Mouse (Mus musculus) testis, adult 2 months (tissue): ENCODE measurements around the gene Dcst2. TPM values are rescaled to one million over a fixed set of nuclear protein-coding genes. Genes with fewer than 3 reads are reported as not detected.
A peak's percentile ranks its signal among the peaks of the same experiment; 100 is the strongest.

Experiments
- H3K27ac ChIP-seq: fragments of 200-500 bp; 2 replicates; pipeline ENCODE4 v1.5.1; 2012; ENCODE audit warnings: low read depth, low read length; ENCODE audit not compliant: control insufficient read depth, insufficient read depth
- H3K27me3 ChIP-seq: fragments of 200-500 bp; 2 replicates; pipeline ENCODE4 v1.6.1; 2012; ENCODE audit warnings: mild to moderate bottlenecking, low read length, moderate library complexity; ENCODE audit not compliant: control insufficient read depth, insufficient read depth
- H3K36me3 ChIP-seq: fragments of 200-500 bp; 2 replicates; pipeline ENCODE4 v1.6.1; 2012; ENCODE audit warnings: mild to moderate bottlenecking, low read length; ENCODE audit not compliant: control insufficient read depth, insufficient read depth
- H3K4me1 ChIP-seq: fragments of 200-500 bp; 2 replicates; pipeline ENCODE4 v1.6.1; 2012; ENCODE audit warnings: low read length; ENCODE audit not compliant: control insufficient read depth, insufficient read depth
- H3K4me3 ChIP-seq: fragments of 200-500 bp; 2 replicates; pipeline ENCODE4 v1.5.1; 2012; ENCODE audit warnings: low read depth, mild to moderate bottlenecking, low read length, moderate library complexity, mixed read lengths; ENCODE audit not compliant: control insufficient read depth
- CTCF ChIP-seq: fragments of 200-500 bp; IDR thresholded peaks from 2 replicates; pipeline ENCODE4 v1.5.1; 2012; ENCODE audit warnings: low read depth, mild to moderate bottlenecking, inconsistent platforms, low read length, moderate library complexity; ENCODE audit not compliant: control insufficient read depth, insufficient read depth, insufficient replicate concordance
- POLR2A ChIP-seq: fragments of 200-500 bp; IDR thresholded peaks from 2 replicates; pipeline ENCODE4 v1.6.1; 2012; ENCODE audit warnings: low read depth, mild to moderate bottlenecking, inconsistent platforms, low read length, moderate library complexity; ENCODE audit not compliant: control insufficient read depth
- polyA plus RNA-seq: library from polyadenylated mRNA; depleted of rRNA; stranded (reverse); fragments of >200 nt; gene quantifications from 2 replicates; pipeline ENCODE4 v1.2.3, GENCODE M21; 2012

Dcst2 gene
- polyA plus RNA-seq, 1 experiment, result 110 TPM

DNA sequence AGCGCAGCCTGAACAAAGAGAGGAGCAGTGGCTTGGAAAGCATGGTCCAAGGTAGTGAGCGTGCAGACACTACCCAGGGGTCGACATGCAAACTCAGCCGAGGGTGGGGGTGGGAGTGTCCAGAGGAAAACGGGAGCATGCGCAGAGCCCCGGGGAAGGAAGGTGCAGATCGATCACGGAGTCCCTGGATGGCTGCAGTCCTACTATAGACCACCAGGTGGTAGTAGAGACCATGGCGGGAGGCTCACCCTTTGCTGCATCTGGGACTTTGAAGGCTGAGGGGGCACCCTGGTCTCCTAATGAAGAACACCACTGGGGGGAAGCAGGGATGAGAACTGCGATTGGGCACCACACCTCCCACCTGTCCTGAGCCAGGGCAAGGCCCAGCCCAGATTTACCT is 21.3 kb upstream of the Dcst2 start:
- Histone ChIP-seq H3K4me3 (no peak overlapping the region), H3K4me1 (peaks cover 10% of the 10 kb centered on the region), H3K36me3 (no peaks in the 10 kb centered on the region), H3K27me3 (no peaks in the 10 kb centered on the region), H3K27ac (no peak overlapping the region)
- TF ChIP-seq CTCF (peak; percentile 77), POLR2A (no peak)

DNA sequence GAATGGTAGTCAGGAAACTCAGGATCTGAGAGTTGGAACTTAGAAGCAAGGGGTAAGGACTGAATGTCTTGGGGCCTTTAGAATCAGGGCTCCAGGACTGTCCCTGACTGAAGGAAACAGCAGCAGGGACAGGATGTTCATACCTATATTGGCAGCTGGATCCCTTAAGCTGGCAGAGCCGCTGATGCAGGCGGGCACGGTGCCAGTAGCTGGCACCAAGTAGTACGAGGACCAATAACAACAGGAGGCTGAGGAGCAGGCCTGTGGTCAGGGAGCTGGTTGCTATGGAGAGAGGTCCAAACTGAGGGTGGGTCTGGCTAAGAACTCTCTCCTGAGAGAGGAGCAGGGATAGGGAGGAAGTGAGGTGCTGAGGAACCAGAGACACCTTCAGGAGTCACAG is 20.0 kb upstream of the Dcst2 start:
- TF ChIP-seq POLR2A, result no peak
- TF ChIP-seq CTCF, result no peak
- Histone ChIP-seq H3K4me1 (peaks cover 10% of the 10 kb centered on the region), H3K27ac (no peak overlapping the region), H3K4me3 (no peak overlapping the region), H3K27me3 (no peaks in the 10 kb centered on the region), H3K36me3 (no peaks in the 10 kb centered on the region)

DNA sequence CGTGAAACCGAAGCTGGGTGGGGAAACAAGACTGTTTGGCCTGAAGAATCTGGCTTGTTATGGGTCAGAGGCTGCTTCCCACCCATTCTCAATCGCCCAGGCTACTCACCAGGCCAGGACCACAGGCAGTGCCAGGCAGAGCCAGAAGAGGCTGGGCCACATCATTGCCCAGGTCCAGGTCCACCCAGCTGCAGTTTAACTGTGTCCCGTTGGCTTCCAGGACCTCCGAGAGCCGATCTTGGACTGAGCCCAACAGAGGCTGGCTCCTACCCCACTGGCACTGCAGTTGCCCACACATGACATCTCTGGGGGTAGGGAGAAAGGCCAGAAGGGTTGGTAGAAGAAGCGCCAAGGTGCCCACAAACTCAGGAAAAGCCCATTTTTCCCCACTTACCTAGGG is 18.5 kb upstream of the Dcst2 start:
- Histone ChIP-seq H3K4me3 (no peak overlapping the region), H3K27me3 (no peaks in the 10 kb centered on the region), H3K27ac (no peak overlapping the region), H3K4me1 (peaks cover 3% of the 10 kb centered on the region; the same call in 1 of the 2 replicates), H3K36me3 (no peaks in the 10 kb centered on the region)
- TF ChIP-seq POLR2A (no peak), CTCF (no peak)

DNA sequence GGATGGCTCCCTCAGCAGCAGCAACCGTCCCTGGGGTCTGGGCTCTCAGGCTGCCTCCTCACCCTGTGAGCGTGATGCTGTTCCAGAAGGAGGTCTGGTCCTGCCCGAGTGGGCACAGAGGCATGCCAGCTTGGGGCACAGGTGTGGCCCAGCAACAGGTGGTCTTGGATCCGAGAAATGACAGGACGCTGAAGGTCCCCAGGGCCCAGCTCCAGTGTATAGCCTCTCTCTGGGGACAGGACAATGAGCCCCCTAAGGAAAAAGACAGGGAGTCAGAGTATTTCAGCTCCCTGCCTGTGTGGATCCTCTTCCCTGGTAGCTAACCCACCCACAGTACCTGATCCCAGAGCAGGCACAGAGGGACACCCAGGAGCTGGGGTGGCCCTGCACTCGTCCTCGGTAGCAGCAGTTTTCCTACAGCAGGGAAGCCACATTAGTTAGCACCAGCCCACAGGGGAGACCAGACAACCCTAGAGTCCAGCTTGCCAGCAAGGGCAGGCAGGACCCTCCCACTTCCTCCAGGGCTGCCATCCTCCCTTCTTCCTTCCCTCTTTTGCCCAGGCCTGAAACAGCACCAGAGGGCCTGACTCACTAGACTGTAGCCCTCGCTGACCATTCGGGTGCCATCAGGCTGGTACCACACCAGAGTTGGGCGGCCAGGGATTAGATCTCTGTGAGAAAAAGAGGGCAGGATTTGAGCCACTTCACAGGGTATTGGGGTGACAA is 14.8 kb upstream of the Dcst2 start:
- Histone ChIP-seq H3K4me1 (peaks cover 19% of the 10 kb centered on the region), H3K27ac (no peak overlapping the region), H3K4me3 (no peak overlapping the region), H3K36me3 (no peaks in the 10 kb centered on the region), H3K27me3 (no peaks in the 10 kb centered on the region)
- no peak for TF ChIP-seq POLR2A
- no peak for TF ChIP-seq CTCF

DNA sequence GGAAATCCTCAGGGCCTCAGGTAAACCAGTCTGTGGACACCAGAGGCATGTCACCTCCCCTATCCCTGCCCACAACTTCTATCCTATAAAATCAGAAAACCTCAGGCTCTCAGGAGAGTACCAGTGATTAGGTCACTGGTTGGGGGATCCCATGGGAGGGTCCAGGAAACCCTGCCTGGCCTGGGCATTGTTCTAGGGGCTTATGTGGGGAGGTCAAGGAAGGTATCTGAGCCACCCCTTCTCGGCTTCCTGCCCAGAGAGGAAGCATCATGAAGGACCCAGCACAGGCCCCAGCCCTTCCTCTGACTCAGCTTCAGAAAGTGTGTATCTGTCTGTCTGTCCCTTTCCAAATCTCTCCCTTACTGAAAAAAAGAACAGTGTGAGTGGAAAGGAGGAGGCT is 13.9 kb upstream of the Dcst2 start:
- Histone ChIP-seq H3K4me1 (peaks cover 21% of the 10 kb centered on the region), H3K27me3 (no peaks in the 10 kb centered on the region), H3K4me3 (no peak overlapping the region), H3K27ac (no peak overlapping the region), H3K36me3 (no peaks in the 10 kb centered on the region)
- TF ChIP-seq POLR2A (no peak), CTCF (no peak)

DNA sequence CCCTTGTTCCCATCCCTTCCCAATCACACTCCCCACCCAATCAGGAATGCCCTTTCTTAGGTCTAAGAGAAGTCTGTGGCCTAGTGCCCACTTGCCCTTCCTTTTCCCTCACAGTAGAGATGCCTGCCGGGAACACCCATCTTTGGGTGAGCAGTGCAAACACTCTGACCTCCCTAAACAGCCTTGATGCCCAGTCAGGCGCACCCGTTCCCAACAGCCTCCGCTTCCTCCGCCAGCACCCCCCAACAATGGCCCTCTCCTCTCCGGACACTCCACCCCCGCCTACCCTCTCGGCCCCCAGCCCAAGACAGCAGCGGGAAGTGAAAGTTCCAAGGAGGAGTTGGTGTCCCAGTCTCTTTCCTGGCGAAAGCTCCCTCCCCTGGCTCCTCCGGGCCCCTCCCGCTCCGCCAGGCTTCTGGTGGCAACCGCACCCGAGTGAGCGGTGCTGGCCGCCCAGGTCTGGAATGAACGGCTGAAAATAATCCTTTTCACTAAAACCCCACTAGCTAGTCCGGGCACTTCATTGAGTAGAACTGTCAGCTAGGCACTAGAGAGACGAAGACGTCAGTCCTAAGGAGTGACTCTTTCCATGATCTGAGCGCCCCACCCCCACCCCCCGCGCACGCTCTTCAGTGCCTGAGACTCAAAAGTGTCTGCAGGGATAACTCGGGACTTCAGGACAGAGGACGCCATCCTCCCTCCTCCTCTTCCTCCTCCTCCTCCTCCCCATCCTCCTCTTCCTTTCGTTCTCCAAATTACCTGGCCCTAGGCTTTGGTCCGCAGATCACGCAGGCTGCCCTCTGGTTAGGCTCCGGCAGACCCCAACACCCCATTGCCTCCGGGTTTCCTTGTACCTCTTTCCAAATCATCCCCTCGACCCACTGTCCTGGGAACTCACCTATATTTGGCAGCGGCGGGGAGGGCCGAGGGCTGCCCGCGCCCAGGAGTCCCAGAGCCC is 12.6 kb upstream of the Dcst2 start:
- H3K27me3 ChIP-seq, result no peaks in the 10 kb centered on the region
- H3K27ac ChIP-seq, result peak overlapping the region; percentile 30; the same call in 1 of the 2 replicates

DNA sequence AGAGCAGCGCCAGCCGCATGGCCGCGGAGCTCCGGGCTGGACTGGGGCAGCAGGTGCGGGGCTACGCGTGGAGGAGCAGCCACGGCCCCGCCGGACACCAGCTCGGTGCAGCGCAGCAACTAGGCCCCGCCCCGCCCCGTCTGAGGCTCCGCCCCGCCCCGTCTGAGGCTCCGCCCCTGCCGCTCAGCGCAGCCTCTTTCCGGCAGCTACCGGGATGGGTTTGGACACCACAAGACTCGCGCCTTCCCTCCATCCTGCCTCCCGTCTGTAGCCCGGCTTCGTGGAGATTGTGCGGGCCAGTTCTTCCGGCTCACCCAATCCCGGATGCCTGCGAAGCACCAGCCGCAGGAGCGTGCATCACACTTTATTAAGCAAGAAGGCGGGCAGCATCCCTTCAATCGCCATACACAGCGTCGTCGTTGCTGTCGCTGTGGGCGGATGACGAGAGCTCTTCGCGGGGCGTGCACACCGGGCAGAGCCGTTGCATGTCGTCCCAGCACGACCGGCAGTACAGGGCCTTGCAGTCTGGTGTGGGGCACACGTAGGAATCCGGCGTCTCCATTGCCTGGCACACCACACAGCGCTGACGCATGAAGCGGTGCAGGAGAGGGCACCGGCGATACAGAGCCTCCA is 11.8 kb upstream of the Dcst2 start, which contains the start of gene Adam15:
Adam15 (minus strand) TSS at position 128 of the 633 bp plus-strand sequence.
- TF ChIP-seq POLR2A (peak; percentile 37), CTCF (no peak)
- peak within 1 kb of the TSS; percentile 30 for H3K27ac ChIP-seq
- H3K36me3 ChIP-seq, result no peaks in the 10 kb centered on the region
- peaks cover 21% of the 10 kb centered on the region for H3K4me1 ChIP-seq
- peak within 1 kb of the TSS; percentile 84 for H3K4me3 ChIP-seq
- no peaks in the 10 kb centered on the region for H3K27me3 ChIP-seq

More for the DNA sequence above, 12.6 kb upstream of the Dcst2 start:
- no peaks in the 10 kb centered on the region for H3K36me3 ChIP-seq
- TF ChIP-seq CTCF (no peak), POLR2A (no peak)
- peak overlapping the region; percentile 84 for H3K4me3 ChIP-seq
- H3K4me1 ChIP-seq, result peaks cover 21% of the 10 kb centered on the region
